Mouse (Mus musculus): ENCODE measurements at regions not wholly inside any gene's neighbourhood (a gene's known extent, or its start where the extent isn't known, plus 50 kb on each side); places are given as distances from the start of the nearest gene placed in this dataset.

DNA sequence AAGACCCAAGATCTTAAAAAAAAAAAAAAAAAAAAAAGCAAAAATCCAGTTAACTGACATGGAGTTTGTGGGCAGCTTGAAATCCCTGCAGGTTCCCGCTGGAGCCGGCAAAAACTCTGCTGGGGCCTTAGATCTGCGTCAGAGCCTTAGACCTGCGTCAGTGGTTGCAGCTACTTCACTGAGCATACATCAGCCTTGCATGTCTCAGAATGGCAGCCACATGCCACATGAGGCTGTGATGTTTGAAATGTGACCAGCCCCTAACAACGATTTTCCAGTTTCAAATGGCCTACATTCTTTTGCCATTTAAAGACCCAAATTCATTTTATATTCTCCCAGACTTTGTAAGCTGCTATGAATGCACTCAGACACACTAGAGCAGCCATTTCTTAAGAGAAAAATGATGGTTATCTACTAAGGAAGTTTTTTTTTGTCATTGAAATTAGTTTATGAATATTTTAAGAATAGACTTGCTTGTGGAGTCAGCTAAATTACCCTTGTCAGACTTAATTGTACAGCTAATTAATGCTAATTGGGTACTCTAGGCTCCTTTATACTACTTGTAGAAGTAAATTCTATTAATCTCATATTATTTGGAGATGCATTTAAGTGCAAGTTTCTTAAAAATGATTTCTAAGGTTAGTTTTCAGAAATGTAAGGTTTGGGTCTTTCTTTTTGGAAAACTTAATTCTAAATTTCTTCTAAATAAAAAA is 70.8 kb downstream of the Toporsl start:
- no peak for DNase-seq (ENCODE audit: extremely low spot score in 1 of 2, low spot score in 1 of 2)

GRCm38 (mm10) chr4:52709563-52709962 is 104.8 kb upstream of the Olfr275 start:
- no peak for DNase-seq (ENCODE audit: extremely low spot score in 1 of 2, low spot score in 1 of 2)

- DNase-seq (ENCODE audit: extremely low spot score in 1 of 2, low spot score in 1 of 2), result no peak
Observed at GRCm38 (mm10) chr4:52726203-52726602, 88.2 kb upstream of the Olfr275 start.

DNA sequence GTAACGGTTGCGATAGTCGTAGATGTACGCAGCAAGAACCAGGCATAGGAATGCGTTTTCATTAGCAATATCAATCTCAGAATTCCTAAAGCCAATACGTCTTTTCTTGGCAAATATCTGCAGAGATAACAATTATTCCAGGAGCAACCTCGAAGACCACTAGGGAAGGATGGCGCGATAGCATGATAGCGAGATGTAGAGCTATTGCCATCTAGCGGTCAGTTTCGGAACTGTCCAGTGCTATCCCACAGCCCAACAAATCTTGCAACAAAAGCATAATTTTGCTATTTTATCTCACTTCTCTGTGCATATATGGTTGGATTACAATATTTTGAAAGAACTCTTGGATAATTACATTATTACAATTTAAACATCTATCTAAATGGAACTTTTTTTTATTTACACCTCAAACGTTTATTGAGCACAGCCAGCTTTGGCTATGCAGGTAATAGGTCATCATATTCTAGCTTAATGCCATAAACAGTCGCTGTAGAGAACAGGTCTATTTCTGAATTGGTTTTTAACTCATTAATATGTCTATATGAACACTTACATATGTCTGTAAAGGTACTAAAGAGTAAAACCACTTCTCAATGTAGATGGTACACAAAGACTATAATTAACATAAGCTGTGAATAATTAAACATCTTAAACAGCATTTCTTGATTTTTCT is 87.6 kb upstream of the Olfr275 start:
- DNase-seq (ENCODE audit: extremely low spot score in 1 of 2, low spot score in 1 of 2), result peak; percentile 76 to 90

DNA sequence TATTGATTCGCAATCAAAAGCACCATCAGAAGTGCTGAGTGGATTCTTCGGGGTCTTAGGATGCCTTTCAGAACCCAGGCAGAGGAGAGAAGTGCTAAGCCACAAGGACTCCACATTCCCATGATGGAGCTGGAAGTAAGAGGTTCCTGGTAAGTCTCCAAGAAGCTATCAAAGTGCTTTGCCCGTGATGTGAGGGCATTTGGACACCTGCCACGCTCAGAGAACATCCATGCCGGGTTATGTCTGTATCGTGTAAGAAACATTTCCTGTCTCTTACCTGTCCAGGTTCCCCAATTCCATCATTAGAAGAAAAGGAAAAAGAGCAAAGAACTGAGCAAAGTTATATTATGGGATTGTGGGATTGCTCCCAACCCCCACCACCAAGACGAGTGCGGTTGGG is 81.3 kb upstream of the Olfr275 start:
- no peak for DNase-seq (ENCODE audit: extremely low spot score in 1 of 2, low spot score in 1 of 2)

DNA sequence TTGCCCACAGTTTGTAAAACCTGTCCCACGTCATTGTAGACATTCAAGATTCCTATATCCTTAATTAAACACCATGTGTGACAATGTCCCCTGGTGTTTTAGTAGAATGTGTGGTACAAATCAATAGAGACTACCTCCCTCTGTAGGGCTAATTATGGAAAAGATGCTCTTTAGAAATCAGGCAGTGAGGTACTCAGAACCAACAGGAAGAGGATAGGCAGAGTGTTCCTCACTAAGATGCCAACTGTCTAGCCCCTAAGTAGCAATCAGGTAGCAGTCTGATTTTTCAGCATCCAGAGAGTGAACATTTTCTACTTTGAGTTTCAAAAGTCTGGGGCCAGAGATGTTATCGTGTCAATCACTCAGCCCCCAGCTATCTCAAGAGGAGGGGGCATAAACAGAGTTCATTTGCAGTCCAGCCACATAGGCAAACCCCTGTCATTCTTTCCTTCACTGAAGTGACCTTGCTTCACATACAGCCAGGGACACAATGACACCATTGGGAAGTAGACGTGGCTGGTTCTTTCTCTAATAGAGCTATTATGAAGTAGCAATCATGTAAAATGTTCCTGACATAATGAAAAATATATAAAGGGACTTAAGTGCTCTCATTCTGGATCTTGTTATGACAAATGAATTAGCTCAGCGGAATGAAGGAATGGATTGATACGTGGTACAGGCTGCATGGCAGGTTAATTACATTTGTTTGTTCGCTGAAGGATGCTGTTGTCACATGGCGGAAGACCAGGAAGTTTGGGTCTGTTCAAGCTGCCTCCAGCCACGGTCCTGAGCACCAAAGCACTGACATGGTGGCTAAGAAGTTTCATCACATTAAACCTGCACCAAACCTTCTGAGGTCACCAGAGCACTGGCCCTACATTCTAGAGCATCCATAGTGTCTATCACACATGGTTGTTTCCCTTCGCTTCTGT is 74.6 kb upstream of the Olfr275 start:
- DNase-seq (ENCODE audit: extremely low spot score in 1 of 2, low spot score in 1 of 2), result no peak

- DNase-seq (ENCODE audit: extremely low spot score in 1 of 2, low spot score in 1 of 2), result no peak
Observed at GRCm38 (mm10) chr4:52752838-52753509, 61.4 kb upstream of the Olfr275 start.
